ENCODE assay signal across 8 mouse cellular contexts in genomic region chr2:121008664-121009007, GRCm38 (mm10). TPM values are rescaled to one million over a fixed set of nuclear protein-coding genes. Genes with fewer than 3 reads are reported as not detected.
DNase-seq lines count a peak whose midpoint lies in the region; ATAC-seq and TF ChIP-seq lines count a peak whose summit lies in the region.

No protein-coding gene starts in this region.

- H3K9me3 ChIP-seq in liver, embryonic 11.5 days (ENCODE audit: control insufficient read depth, low read length), result no peaks in the 10 kb centered on the region
- no peaks in the 10 kb centered on the region for H3K9me3 ChIP-seq in stomach, postnatal 0 days (ENCODE audit: control insufficient read depth, low read length)

- H3K4me1 ChIP-seq in cerebellum, adult 2 months (ENCODE audit: control insufficient read depth, insufficient read depth, low read length), result peaks cover 32% of the 10 kb centered on the region; the same call in 1 of the 2 replicates
- peaks cover 2% of the 10 kb centered on the region; the same call in 1 of the 2 replicates for H3K4me1 ChIP-seq in thymus, adult 2 months (replicated peaks; ENCODE audit: control insufficient read depth, insufficient read depth, low read length)
- H3K4me1 ChIP-seq in liver, embryonic 11.5 days (replicated peaks; ENCODE audit: control insufficient read depth, insufficient read depth, low read length), result peaks cover 5% of the 10 kb centered on the region; the same call in 1 of the 2 replicates
- H3K4me1 ChIP-seq in stomach, postnatal 0 days (replicated peaks; ENCODE audit: control insufficient read depth, insufficient read depth), result no peaks in the 10 kb centered on the region

- H3K4me3 ChIP-seq in cerebellum, adult 2 months (replicated peaks; ENCODE audit: insufficient read depth, low read depth, low read length), result peak overlapping the region; percentile 80
- H3K4me3 ChIP-seq in thymus, adult 2 months (ENCODE audit: control insufficient read depth, insufficient read depth, low read length), result peak overlapping the region; percentile 76
- peak overlapping the region; percentile 81 for H3K4me3 ChIP-seq in liver, embryonic 11.5 days (ENCODE audit: low read depth, low read length)
- peak overlapping the region; percentile 88 for H3K4me3 ChIP-seq in stomach, postnatal 0 days (ENCODE audit: low read depth, low read length)

- TF ChIP-seq POLR2A in cerebellum, adult 2 months (IDR thresholded peaks at IDR 0.05; ENCODE audit: borderline replicate concordance, insufficient read depth, low read length), result no peak
- no peak for TF ChIP-seq POLR2A in thymus, adult 2 months (IDR thresholded peaks at IDR 0.05; ENCODE audit: control insufficient read depth, extremely low read depth, insufficient read depth, low read length, poor library complexity)

- peak; percentile 18; the same call in 1 of the 2 replicates for ATAC-seq in liver, embryonic 11.5 days (replicated peaks; ENCODE audit: low FRiP score)
- ATAC-seq in stomach, postnatal 0 days (ENCODE audit: low FRiP score, low TSS enrichment), result 0 out of 2 replicates have a peak, but pooled peaks have one; percentile 6

- no peak for TF ChIP-seq EP300 in stomach, postnatal 0 days (optimal IDR thresholded peaks at IDR 0.05)

- peak overlapping the region; percentile 78 for H3K4me2 ChIP-seq in liver, embryonic 11.5 days
- peak overlapping the region; percentile 87 for H3K4me2 ChIP-seq in stomach, postnatal 0 days (replicated peaks; ENCODE audit: low read depth)

- no peaks in the 10 kb centered on the region for H3K27me3 ChIP-seq in cerebellum, adult 2 months (ENCODE audit: control insufficient read depth, insufficient read depth, low read length)
- H3K27me3 ChIP-seq in thymus, adult 2 months (ENCODE audit: control insufficient read depth, insufficient read depth, low read length), result no peaks in the 10 kb centered on the region
- H3K27me3 ChIP-seq in liver, embryonic 11.5 days (replicated peaks; ENCODE audit: control insufficient read depth, insufficient read depth, low read length), result no peaks in the 10 kb centered on the region
- no peaks in the 10 kb centered on the region for H3K27me3 ChIP-seq in stomach, postnatal 0 days (ENCODE audit: control insufficient read depth, insufficient read depth, low read length)

- H3K36me3 ChIP-seq in thymus, adult 2 months (ENCODE audit: control insufficient read depth, insufficient read depth, low read length), result peaks cover 11% of the 10 kb centered on the region
- peaks cover 2% of the 10 kb centered on the region; the same call in 1 of the 2 replicates for H3K36me3 ChIP-seq in liver, embryonic 11.5 days (ENCODE audit: control insufficient read depth, insufficient read depth, low read length)
- H3K36me3 ChIP-seq in stomach, postnatal 0 days (ENCODE audit: control insufficient read depth, insufficient read depth, low read length), result no peaks in the 10 kb centered on the region

- 1% methylated on average over 12 of the region's 12 CpGs for WGBS in cerebellum, adult 2 months
- under 1% methylated on average over 12 of the region's 12 CpGs for WGBS in thymus, adult 2 months
- under 1% methylated on average over 12 of the region's 12 CpGs for WGBS in liver, embryonic 11.5 days
- 0% methylated on average over 12 of the region's 12 CpGs for WGBS in stomach, postnatal 0 days

- peak overlapping the region; percentile 85 for H3K27ac ChIP-seq in cerebellum, adult 2 months (ENCODE audit: insufficient read depth, low read length)
- peak overlapping the region; percentile 15; the same call in 1 of the 2 replicates for H3K27ac ChIP-seq in thymus, adult 2 months (ENCODE audit: control insufficient read depth, insufficient read depth, low read length)
- no peak overlapping the region for H3K27ac ChIP-seq in liver, embryonic 11.5 days (ENCODE audit: low read depth, low read length)
- peak overlapping the region; percentile 73 for H3K27ac ChIP-seq in stomach, postnatal 0 days (replicated peaks)

- no peak for DNase-seq in cerebellum, adult 2 months
- no peak for DNase-seq in cerebellum, postnatal 14 days
- DNase-seq in thymus, adult 2 months, result no peak
- no peak for DNase-seq in thymus, postnatal 4 days
- DNase-seq in liver, embryonic 11.5 days (ENCODE audit: low spot score), result no peak
- DNase-seq in stomach, postnatal 0 days (ENCODE audit: low spot score), result no peak
- DNase-seq in cerebellum, postnatal 4 days (ENCODE audit: low spot score in 2 of 2), result no peak
- no peak for DNase-seq in ovary, postnatal 10 days (ENCODE audit: low spot score)

- H3K9ac ChIP-seq in liver, embryonic 11.5 days (ENCODE audit: low read depth, low read length), result peak overlapping the region; percentile 69
- H3K9ac ChIP-seq in stomach, postnatal 0 days (ENCODE audit: low read length), result peak overlapping the region; percentile 83

- TF ChIP-seq CTCF in cerebellum, adult 2 months (IDR thresholded peaks at IDR 0.05; ENCODE audit: borderline replicate concordance, insufficient read depth, low read depth, low read length), result no peak
- TF ChIP-seq CTCF in thymus, adult 2 months (IDR thresholded peaks at IDR 0.05; ENCODE audit: borderline replicate concordance, control insufficient read depth, extremely low read depth, insufficient read depth, low read length, poor library complexity), result no peak
- TF ChIP-seq CTCF in stomach, postnatal 0 days (IDR thresholded peaks at IDR 0.05; ENCODE audit: low read depth), result no peak

RNA-seq across cellular contexts. Expression of gene Ccndbp1, which starts 0.4 kb away (rescaled TPM):
- polyA plus RNA-seq in cerebellum, adult 2 months (2012; rRNA removed), result 155 and 179 TPM in 2 replicates
- 51.0 and 54.0 TPM in 2 replicates for polyA plus RNA-seq in thymus, adult 2 months (2012; rRNA removed)
- polyA plus RNA-seq in liver, embryonic 11.5 days (2014; fragmentation: Nextera tagmentation; extraction: Ambion mirVana), result 42.6 and 45.0 TPM in 2 replicates
- 31.1 and 33.6 TPM in 2 replicates for polyA plus RNA-seq in stomach, postnatal 0 days (2015; fragmentation: Nextera tagmentation; extraction: Ambion mirVana)

RNA-seq across cellular contexts. Expression of gene Epb42, which starts 28.2 kb away (rescaled TPM):
- polyA plus RNA-seq in cerebellum, adult 2 months (2012; rRNA removed), result 0.38 and 0.51 TPM in 2 replicates
- 0.87 and 0.88 TPM in 2 replicates for polyA plus RNA-seq in thymus, adult 2 months (2012; rRNA removed)
- 61.3 and 70.2 TPM in 2 replicates for polyA plus RNA-seq in liver, embryonic 11.5 days (2014; fragmentation: Nextera tagmentation; extraction: Ambion mirVana)
- 0.22 and 0.23 TPM in 2 replicates for polyA plus RNA-seq in stomach, postnatal 0 days (2015; fragmentation: Nextera tagmentation; extraction: Ambion mirVana)

RNA-seq across cellular contexts. Expression of gene Tmem62, which starts 31.8 kb away (rescaled TPM):
- polyA plus RNA-seq in cerebellum, adult 2 months (2012; rRNA removed), result 68.0 and 73.6 TPM in 2 replicates
- 8.0 and 8.8 TPM in 2 replicates for polyA plus RNA-seq in thymus, adult 2 months (2012; rRNA removed)
- polyA plus RNA-seq in liver, embryonic 11.5 days (2014; fragmentation: Nextera tagmentation; extraction: Ambion mirVana), result 3.0 and 3.7 TPM in 2 replicates
- polyA plus RNA-seq in stomach, postnatal 0 days (2015; fragmentation: Nextera tagmentation; extraction: Ambion mirVana), result 9.9 and 10.7 TPM in 2 replicates

RNA-seq across cellular contexts. Expression of gene Ubr1, which starts 38.1 kb away (rescaled TPM):
- 24.2 and 32.4 TPM in 2 replicates for polyA plus RNA-seq in cerebellum, adult 2 months (2012; rRNA removed)
- 58.0 and 60.3 TPM in 2 replicates for polyA plus RNA-seq in thymus, adult 2 months (2012; rRNA removed)
- polyA plus RNA-seq in liver, embryonic 11.5 days (2014; fragmentation: Nextera tagmentation; extraction: Ambion mirVana), result 22.3 and 23.4 TPM in 2 replicates
- 8.5 and 8.9 TPM in 2 replicates for polyA plus RNA-seq in stomach, postnatal 0 days (2015; fragmentation: Nextera tagmentation; extraction: Ambion mirVana)

Comparison
In these comparisons a context has a peak if more than half of its experiments do, and no peak if none do; other contexts are left out.
1. RNA of gene Epb42, which starts 28.2 kb away (polyA plus RNA-seq): 61.3 to 70.2 TPM in liver, embryonic 11.5 days; 0.87 to 0.88 TPM in thymus, adult 2 months, 0.38 to 0.51 TPM in cerebellum, adult 2 months and 0.22 to 0.23 TPM in stomach, postnatal 0 days; every median in the first group is over 10 times any median in the second.
2. Peak in every context shown above with its lines, with median percentiles within 50 percentile points of each other: H3K4me3 ChIP-seq.